In genomic region chr8:72815681-72816080, GRCm38 (mm10) we compare ENCODE assay signal across 11 mouse cellular contexts. TPM values are rescaled to one million over a fixed set of nuclear protein-coding genes. Genes with fewer than 3 reads are reported as not detected.
DNase-seq lines count a peak whose midpoint lies in the region; ATAC-seq and TF ChIP-seq lines count a peak whose summit lies in the region.
"Had no signal": no experiment of that assay in that cellular context is flagged by ENCODE, and none has a peak within 500 bp of the region (broad histone marks: within the 10 kb centered on the region; RNA-seq: fewer than 3 reads in every experiment).

No protein-coding gene starts in this region.

- no peaks in the 10 kb centered on the region for H3K9me3 ChIP-seq in CH12.LX (replicated peaks; ENCODE audit: low read length)
- H3K9me3 ChIP-seq in liver, embryonic 16.5 days (replicated peaks; ENCODE audit: control insufficient read depth, low read length): no peaks in the 10 kb centered on the region
- H3K9me3 ChIP-seq: kidney, embryonic 15.5 days had no signal

- DNase-seq in CH12.LX (ENCODE audit: extremely low read depth) (no peak), adipocyte (ENCODE audit: low spot score) (peak; percentile 84)
- DNase-seq in cerebellum, adult 9-10 months: no peak
- no peak for DNase-seq in Muller cell, postnatal 12 days (ENCODE audit: inconsistent ontology term)
- DNase-seq in right cerebral cortex, postnatal 10 days (ENCODE audit: low spot score in 2 of 2): no peak
- DNase-seq: cerebellum, adult 8-10 months had no signal

- no peak for TF ChIP-seq EP300 in CH12.LX (IDR thresholded peaks at IDR 0.05; ENCODE audit: low read length)

- H3K27me3 ChIP-seq in CH12.LX (replicated peaks): peaks cover 37% of the 10 kb centered on the region
- H3K27me3 ChIP-seq in liver, embryonic 16.5 days (ENCODE audit: control insufficient read depth, insufficient read depth, low read depth, low read length): no peaks in the 10 kb centered on the region
- H3K27me3 ChIP-seq: kidney, embryonic 15.5 days had no signal

- no peaks in the 10 kb centered on the region for H3K4me1 ChIP-seq in CH12.LX (ENCODE audit: control insufficient read depth in 1 of 2, insufficient read depth in 2 of 2)
- H3K4me1 ChIP-seq in liver, embryonic 16.5 days (ENCODE audit: control insufficient read depth, low read depth, low read length): no peaks in the 10 kb centered on the region
- H3K4me1 ChIP-seq: kidney, embryonic 15.5 days had no signal

- no peak overlapping the region for H3K9ac ChIP-seq in CH12.LX (ENCODE audit: insufficient read depth, low read depth)
- no peak overlapping the region for H3K9ac ChIP-seq in liver, embryonic 16.5 days (ENCODE audit: low read depth, low read length)
- H3K9ac ChIP-seq: kidney, embryonic 15.5 days had no signal

- dilution Hi-C loops in CH12.LX (cut with MboI; ENCODE audit: extremely low pct_ligation_motif_present, extremely low pct_unique_long_range_greater_than_20kb, low sequenced_read_pairs): no loop called here

- H3K27ac ChIP-seq in CH12.LX (ENCODE audit: insufficient read depth, low read depth): no peak overlapping the region
- no peak overlapping the region for H3K27ac ChIP-seq in liver, embryonic 16.5 days (ENCODE audit: low read length)
- H3K27ac ChIP-seq: kidney, embryonic 15.5 days; left cerebral cortex, adult 2 months had no signal

- in situ Hi-C loops in CH12.LX (cut with MboI; ENCODE audit: low pct_ligation_motif_present, low pct_unique_long_range_greater_than_20kb, low sequenced_read_pairs): no loop called here

- no peak for TF ChIP-seq POLR2A in CH12.LX (IDR thresholded peaks at IDR 0.05; ENCODE audit: low read depth, low read length)

- TF ChIP-seq RAD21 in CH12.LX (IDR thresholded peaks at IDR 0.05; ENCODE audit: low read depth, low read length): peak; percentile 10

- 34% methylated on average over 7 of the region's 7 CpGs for WGBS in liver, embryonic 16.5 days (ENCODE audit: insufficient replicate concordance)

- TF ChIP-seq CTCF in CH12.LX (conservative IDR thresholded peaks at IDR 0.05 in 1 of 2, IDR thresholded peaks at IDR 0.05 in 1 of 2; ENCODE audit: low read depth in 2 of 2, low read length in 2 of 2): peak in 1 of 2 experiments; percentile 30; a peak in 2 of 4 replicates

- peak; percentile 47; the same call in 1 of the 2 replicates for ATAC-seq in liver, embryonic 16.5 days (ENCODE audit: low read depth)
- 0 out of 2 replicates have a peak, but pooled peaks have one; percentile 37 for ATAC-seq in megakaryocyte-erythroid progenitor cell, adult 5-6 weeks (replicated peaks; ENCODE audit: low FRiP score, low TSS enrichment, poor library complexity, severe bottlenecking)

- no peak overlapping the region for H3K4me2 ChIP-seq in CH12.LX (ENCODE audit: insufficient read depth, low read depth, poor library complexity, severe bottlenecking)
- H3K4me2 ChIP-seq in liver, embryonic 16.5 days (ENCODE audit: low read depth, low read length): no peak overlapping the region
- H3K4me2 ChIP-seq: kidney, embryonic 15.5 days had no signal

- H3K36me3 ChIP-seq in CH12.LX (replicated peaks in 1 of 2; ENCODE audit: control insufficient read depth in 1 of 2, insufficient read depth in 1 of 2, low read length in 1 of 2): no peaks in the 10 kb centered on the region
- H3K36me3 ChIP-seq in liver, embryonic 16.5 days (ENCODE audit: control insufficient read depth, insufficient read depth): no peaks in the 10 kb centered on the region

- H3K4me3 ChIP-seq in CH12.LX (replicated peaks in 1 of 3; ENCODE audit: low read depth in 2 of 3, low read length in 2 of 3, poor library complexity in 1 of 3): no peak overlapping the region
- no peak overlapping the region for H3K4me3 ChIP-seq in liver, embryonic 16.5 days (ENCODE audit: low read depth, low read length)
- H3K4me3 ChIP-seq: kidney, embryonic 15.5 days; left cerebral cortex, adult 2 months had no signal

- H3K79me2 ChIP-seq in CH12.LX (replicated peaks; ENCODE audit: control insufficient read depth, extremely low read depth, insufficient read depth, poor library complexity, severe bottlenecking): no peaks in the 10 kb centered on the region

TF ChIP-seq in CH12.LX, 34 proteins besides CTCF, POLR2A, EP300 and RAD21:
- no peak for TF ChIP-seq JUND (conservative IDR thresholded peaks at IDR 0.05; ENCODE audit: low read depth, low read length)
- no peak for TF ChIP-seq IRF4 (IDR thresholded peaks at IDR 0.05; ENCODE audit: low read depth, low read length)
- no peak for TF ChIP-seq TCF12 (IDR thresholded peaks at IDR 0.05; ENCODE audit: low read depth, low read length)
- no peak for TF ChIP-seq MEF2A (IDR thresholded peaks at IDR 0.05; ENCODE audit: borderline replicate concordance, low read depth, low read length)
- no peak for TF ChIP-seq RCOR1 (conservative IDR thresholded peaks at IDR 0.05; ENCODE audit: low read depth, low read length)
- no peak for TF ChIP-seq POLR2AphosphoS2 (IDR thresholded peaks at IDR 0.05; ENCODE audit: low read depth, low read length)
- TF ChIP-seq HCFC1 (IDR thresholded peaks at IDR 0.05; ENCODE audit: low read depth, low read length): no peak
- TF ChIP-seq ETS1 (conservative IDR thresholded peaks at IDR 0.05; ENCODE audit: low read depth, low read length): no peak
- no peak for TF ChIP-seq SMC3 (IDR thresholded peaks at IDR 0.05; ENCODE audit: low read depth, low read length)
- no peak for TF ChIP-seq CHD2 (IDR thresholded peaks at IDR 0.05; ENCODE audit: low read length)
- no peak for TF ChIP-seq USF2 (conservative IDR thresholded peaks at IDR 0.05; ENCODE audit: low read depth, low read length)
- TF ChIP-seq E2F4 (IDR thresholded peaks at IDR 0.05; ENCODE audit: insufficient replicate concordance, low read depth, low read length): no peak
- TF ChIP-seq MAZ (IDR thresholded peaks at IDR 0.05; ENCODE audit: low read depth, low read length): no peak
- TF ChIP-seq USF1 (IDR thresholded peaks at IDR 0.05; ENCODE audit: low read depth, low read length): no peak
- TF ChIP-seq NELFE (IDR thresholded peaks at IDR 0.05; ENCODE audit: low read depth, low read length): no peak
- no peak for TF ChIP-seq MAFK (IDR thresholded peaks at IDR 0.05; ENCODE audit: insufficient replicate concordance, low read length)
- no peak for TF ChIP-seq KAT2A (IDR thresholded peaks at IDR 0.05; ENCODE audit: insufficient replicate concordance, low read length)
- no peak for TF ChIP-seq ZNF384 (IDR thresholded peaks at IDR 0.05; ENCODE audit: low read depth, low read length)
- TF ChIP-seq UBTF (IDR thresholded peaks at IDR 0.05; ENCODE audit: low read depth, low read length): no peak
TF ChIP-seq in CH12.LX: peak in this region for 0.

RNA-seq across cellular contexts. Expression of gene F2rl3, which starts 54.0 kb away (rescaled TPM):
- total RNA-seq in CH12.LX (2012; rRNA removed) (0.13 and 0.21 TPM in 2 replicates), CH12.LX (2014; rRNA removed) (0.32 TPM in 1 of 2 replicates, not detected in the other)
- polyA plus RNA-seq in CH12.LX (2012; ENCODE audit: insufficient read length, low read depth): not detected in 2 replicates
- 2.3 and 2.6 TPM in 2 replicates for polyA plus RNA-seq in liver, embryonic 16.5 days (2015; fragmentation: Nextera tagmentation; extraction: Ambion mirVana)
- 0.13 and 5.0 TPM in 2 replicates for total RNA-seq in megakaryocyte-erythroid progenitor cell, adult 5-6 weeks (2014; fragmentation: Nextera tagmentation)
- total RNA-seq in megakaryocyte-erythroid progenitor cell, adult 5-6 weeks (2017): 2.0 and 3.0 TPM in 2 replicates
- total RNA-seq: left cerebral cortex, adult 2 months; liver, adult 2 months had no signal
